Mouse (Mus musculus) limb, embryonic 11.5 days (tissue): ENCODE measurements around the gene Ildr1. TPM values are rescaled to one million over a fixed set of nuclear protein-coding genes. Genes with fewer than 3 reads are reported as not detected.

Experiments
- ATAC-seq: fragments of 200-750 bp; cut with Nextera tagmentation; 2 replicates; pipeline ENCODE4 v1.8.0; 2017; ENCODE audit warnings: low read depth; ENCODE audit not compliant: insufficient number of reproducible peaks, low FRiP score, low TSS enrichment
- DNase-seq: peaks from one replicate; pipeline ENCODE4 v3.0.0-alpha.2; 2015; ENCODE audit warnings: low spot score
- H3K27ac ChIP-seq: fragments of 300-500 bp; sonication (generic); replicated peaks from 2 replicates; pipeline ENCODE4 v1.5.1; 2014; ENCODE audit warnings: low read depth, mild to moderate bottlenecking, low read length
- H3K27me3 ChIP-seq: fragments of 300-500 bp; sonication (generic); 2 replicates; pipeline ENCODE4 v1.6.1; 2014; ENCODE audit warnings: mild to moderate bottlenecking, low read length, mixed read lengths; ENCODE audit not compliant: control insufficient read depth, insufficient read depth
- H3K36me3 ChIP-seq: fragments of 300-500 bp; sonication (generic); 2 replicates; pipeline ENCODE4 v1.6.1; 2014; ENCODE audit warnings: mild to moderate bottlenecking, low read length, moderate library complexity, mixed read lengths; ENCODE audit not compliant: control insufficient read depth, insufficient read depth
- H3K4me1 ChIP-seq: fragments of 300-500 bp; sonication (generic); 2 replicates; pipeline ENCODE4 v1.6.1; 2014; ENCODE audit warnings: low read length, mixed read lengths; ENCODE audit not compliant: control insufficient read depth, insufficient read depth
- H3K4me2 ChIP-seq: fragments of 300-500 bp; sonication (generic); 2 replicates; pipeline ENCODE4 v1.6.1; 2014; ENCODE audit warnings: low read depth, mild to moderate bottlenecking, moderate library complexity; ENCODE audit not compliant: severe bottlenecking
- H3K4me3 ChIP-seq: fragments of 300-500 bp; sonication (generic); 2 replicates; pipeline ENCODE4 v1.5.1; 2014; ENCODE audit warnings: low read depth, low read length
- H3K9ac ChIP-seq: fragments of 300-500 bp; sonication (generic); 2 replicates; pipeline ENCODE4 v1.6.1; 2014; ENCODE audit warnings: mild to moderate bottlenecking, low read length
- H3K9me3 ChIP-seq: fragments of 300-500 bp; sonication (generic); 2 replicates; pipeline ENCODE4 v1.6.1; 2016; ENCODE audit warnings: low read length; ENCODE audit not compliant: control insufficient read depth
- WGBS: fragments of 180-500 bp; shearing (Covaris S2); extraction: QIAGEN DNeasy Blood & Tissue Kit; methylation state at CpG from one replicate; pipeline ENCODE4 v1.1.7; 2014; 5-methylcytosine and 5-hydroxymethylcytosine counted together
- polyA plus RNA-seq: library from polyadenylated mRNA; unstranded; fragments of >200 nt; fragmentation: Nextera tagmentation; extraction: Ambion mirVana; gene quantifications from 2 replicates; pipeline ENCODE4 v1.2.1, GENCODE M21; 2014

The Ildr1 gene
- polyA plus RNA-seq, 1 experiment from 2014 or later, result 0.47 TPM

GRCm38 (mm10) chr16:36723880-36724443 lies 30.2 kb downstream of the Ildr1 start:
- Histone ChIP-seq H3K4me2 (no peak overlapping the region), H3K4me1 (no peaks in the 10 kb centered on the region), H3K27ac (no peak overlapping the region), H3K36me3 (no peaks in the 10 kb centered on the region), H3K9me3 (no peaks in the 10 kb centered on the region), H3K4me3 (no peak overlapping the region), H3K9ac (no peak overlapping the region), H3K27me3 (no peaks in the 10 kb centered on the region)
- ATAC-seq (no peak), DNase-seq (no peak)
- WGBS, result 71% methylated on average over 3 of the region's 3 CpGs

GRCm38 (mm10) chr16:36728959-36729358 lies 35.2 kb downstream of the Ildr1 start:
- no peak overlapping the region for H3K9ac ChIP-seq
- ATAC-seq, result no peak
- H3K9me3 ChIP-seq, result no peaks in the 10 kb centered on the region
- no peak for DNase-seq
- WGBS, result 97% methylated on average over 2 of the region's 2 CpGs
- H3K4me3 ChIP-seq, result no peak overlapping the region
- no peak overlapping the region for H3K4me2 ChIP-seq
- no peak overlapping the region for H3K27ac ChIP-seq
- no peaks in the 10 kb centered on the region for H3K36me3 ChIP-seq
- H3K27me3 ChIP-seq, result no peaks in the 10 kb centered on the region
- H3K4me1 ChIP-seq, result no peaks in the 10 kb centered on the region

GRCm38 (mm10) chr16:36732572-36732971 lies 38.8 kb downstream of the Ildr1 start:
- no peaks in the 10 kb centered on the region for H3K36me3 ChIP-seq
- no peaks in the 10 kb centered on the region for H3K4me1 ChIP-seq
- H3K9me3 ChIP-seq, result no peaks in the 10 kb centered on the region
- H3K4me3 ChIP-seq, result no peak overlapping the region
- H3K27ac ChIP-seq, result no peak overlapping the region
- DNase-seq (no peak), ATAC-seq (no peak)
- no peak overlapping the region for H3K4me2 ChIP-seq
- H3K9ac ChIP-seq, result no peak overlapping the region
- no peaks in the 10 kb centered on the region for H3K27me3 ChIP-seq

GRCm38 (mm10) chr16:36733827-36734226 lies 40.0 kb downstream of the Ildr1 start:
- no peak for DNase-seq
- Histone ChIP-seq H3K9ac (no peak overlapping the region), H3K4me3 (no peak overlapping the region), H3K9me3 (no peaks in the 10 kb centered on the region), H3K27ac (no peak overlapping the region), H3K27me3 (no peaks in the 10 kb centered on the region), H3K36me3 (no peaks in the 10 kb centered on the region), H3K4me1 (no peaks in the 10 kb centered on the region), H3K4me2 (no peak overlapping the region)
- WGBS, result 80% methylated on average over 1 of the region's 1 CpGs
- no peak for ATAC-seq

GRCm38 (mm10) chr16:36735421-36735820 lies 41.6 kb downstream of the Ildr1 start:
- Histone ChIP-seq H3K27ac (no peak overlapping the region), H3K4me2 (no peak overlapping the region), H3K36me3 (no peaks in the 10 kb centered on the region), H3K9me3 (no peaks in the 10 kb centered on the region), H3K4me3 (no peak overlapping the region), H3K4me1 (0 out of 2 replicates have a peak, but pooled peaks cover 3% of the 10 kb centered on the region), H3K27me3 (no peaks in the 10 kb centered on the region), H3K9ac (no peak overlapping the region)
- DNase-seq (no peak), ATAC-seq (no peak)
- 81% methylated on average over 3 of the region's 3 CpGs for WGBS

- WGBS, result 11% methylated on average over 4 of the region's 4 CpGs
- ATAC-seq (no peak), DNase-seq (no peak)
Observed at GRCm38 (mm10) chr16:36739404-36739930, 45.7 kb downstream of the Ildr1 start.

GRCm38 (mm10) chr16:36743580-36743979 lies 49.8 kb downstream of the Ildr1 start:
- no peak overlapping the region for H3K4me3 ChIP-seq
- WGBS, result 88% methylated on average over 8 of the region's 8 CpGs
- H3K9me3 ChIP-seq, result no peaks in the 10 kb centered on the region
- DNase-seq, result no peak
- H3K27ac ChIP-seq, result no peak overlapping the region
- H3K4me1 ChIP-seq, result 0 out of 2 replicates have a peak, but pooled peaks cover 3% of the 10 kb centered on the region
- ATAC-seq, result no peak
- H3K4me2 ChIP-seq, result no peak overlapping the region
- H3K27me3 ChIP-seq, result no peaks in the 10 kb centered on the region
- no peaks in the 10 kb centered on the region for H3K36me3 ChIP-seq
- no peak overlapping the region for H3K9ac ChIP-seq

More at GRCm38 (mm10) chr16:36739404-36739930, 45.7 kb downstream of the Ildr1 start:
- no peak overlapping the region for H3K27ac ChIP-seq
- no peaks in the 10 kb centered on the region for H3K9me3 ChIP-seq
- H3K9ac ChIP-seq, result no peak overlapping the region
- no peak overlapping the region for H3K4me2 ChIP-seq
- no peak overlapping the region for H3K4me3 ChIP-seq
- no peaks in the 10 kb centered on the region for H3K27me3 ChIP-seq
- H3K4me1 ChIP-seq, result 0 out of 2 replicates have a peak, but pooled peaks cover 3% of the 10 kb centered on the region
- no peaks in the 10 kb centered on the region for H3K36me3 ChIP-seq

- WGBS, result 84% methylated on average over 4 of the region's 4 CpGs
- H3K9ac ChIP-seq, result no peak overlapping the region
- H3K9me3 ChIP-seq, result no peaks in the 10 kb centered on the region
- ATAC-seq (no peak), DNase-seq (no peak)
- H3K27ac ChIP-seq, result no peak overlapping the region
- no peaks in the 10 kb centered on the region for H3K36me3 ChIP-seq
- no peak overlapping the region for H3K4me2 ChIP-seq
- H3K4me3 ChIP-seq, result no peak overlapping the region
- H3K4me1 ChIP-seq, result no peaks in the 10 kb centered on the region
- no peaks in the 10 kb centered on the region for H3K27me3 ChIP-seq
Observed at GRCm38 (mm10) chr16:36747068-36747467, 53.3 kb downstream of the Ildr1 start.

GRCm38 (mm10) chr16:36747767-36748166 lies 54.0 kb downstream of the Ildr1 start:
- H3K9ac ChIP-seq, result no peak overlapping the region
- H3K4me1 ChIP-seq, result no peaks in the 10 kb centered on the region
- WGBS, result 66% methylated on average over 2 of the region's 2 CpGs
- H3K9me3 ChIP-seq, result no peaks in the 10 kb centered on the region
- DNase-seq (no peak), ATAC-seq (no peak)
- no peaks in the 10 kb centered on the region for H3K27me3 ChIP-seq
- H3K27ac ChIP-seq, result no peak overlapping the region
- no peak overlapping the region for H3K4me3 ChIP-seq
- H3K36me3 ChIP-seq, result no peaks in the 10 kb centered on the region
- no peak overlapping the region for H3K4me2 ChIP-seq
